Mouse (Mus musculus) CH12.LX (cell line): ENCODE measurements at regions not wholly inside any gene's neighbourhood (a gene's known extent, or its start where the extent isn't known, plus 50 kb on each side); places are given as distances from the start of the nearest gene placed in this dataset.

Experiments used
- CHD1 ChIP-seq: IDR thresholded peaks from 2 replicates; pipeline ENCODE4 v1.6.1; 2012; ENCODE audit warnings: low read depth, low read length, improper control_type of control experiment, inconsistent platforms
- CTCF ChIP-seq, 2 experiments: IDR thresholded peaks in 1 of 2; conservative IDR thresholded peaks in 1 of 2; 2 replicates each; pipeline ENCODE4 v1.5.1; 2011 to 2012; ENCODE audit warnings: low read depth in 2 of 2, low read length in 2 of 2, improper control_type of control experiment in 1 of 2, inconsistent platforms in 1 of 2, mild to moderate bottlenecking in 1 of 2, moderate library complexity in 1 of 2
- E2F4 ChIP-seq: IDR thresholded peaks from 2 replicates; pipeline ENCODE4 v1.6.1; 2011; ENCODE audit warnings: low read depth, low read length, improper control_type of control experiment; ENCODE audit not compliant: insufficient replicate concordance
- EP300 ChIP-seq: IDR thresholded peaks from 2 replicates; pipeline ENCODE4 v1.6.1; 2011; ENCODE audit warnings: low read length, improper control_type of control experiment
- ETS1 ChIP-seq: conservative IDR thresholded peaks from 2 replicates; pipeline ENCODE4 v1.6.1; 2012; ENCODE audit warnings: low read depth, mild to moderate bottlenecking, inconsistent platforms, low read length, improper control_type of control experiment, moderate library complexity
- JUND ChIP-seq: conservative IDR thresholded peaks from 2 replicates; pipeline ENCODE4 v1.6.1; 2011; ENCODE audit warnings: low read depth, low read length, improper control_type of control experiment
- MAZ ChIP-seq: IDR thresholded peaks from 2 replicates; pipeline ENCODE4 v1.6.1; 2012; ENCODE audit warnings: low read depth, mild to moderate bottlenecking, inconsistent platforms, low read length, improper control_type of control experiment, moderate library complexity
- MXI1 ChIP-seq: IDR thresholded peaks from 2 replicates; pipeline ENCODE4 v1.6.1; 2011; ENCODE audit warnings: mild to moderate bottlenecking, low read depth, low read length, improper control_type of control experiment
- NRF1 ChIP-seq: IDR thresholded peaks from 2 replicates; pipeline ENCODE4 v1.6.1; 2014; ENCODE audit warnings: low read depth, mild to moderate bottlenecking, inconsistent platforms, low read length, improper control_type of control experiment, moderate library complexity
- POLR2A ChIP-seq: IDR thresholded peaks from 2 replicates; pipeline ENCODE4 v1.6.1; 2011; ENCODE audit warnings: low read depth, mild to moderate bottlenecking, improper control_type of control experiment, low read length
- TBP ChIP-seq: conservative IDR thresholded peaks from 2 replicates; pipeline ENCODE4 v1.6.1; 2011; ENCODE audit warnings: low read depth, low read length, improper control_type of control experiment
- USF1 ChIP-seq: IDR thresholded peaks from 2 replicates; pipeline ENCODE4 v1.6.1; 2014; ENCODE audit warnings: low read depth, mild to moderate bottlenecking, inconsistent platforms, low read length, improper control_type of control experiment
- ZC3H11A ChIP-seq: IDR thresholded peaks from 2 replicates; pipeline ENCODE4 v1.6.1; 2012; ENCODE audit warnings: low read depth, mild to moderate bottlenecking, inconsistent platforms, low read length, improper control_type of control experiment

- TF ChIP-seq TBP (no peak), E2F4 (no peak), CTCF (conservative IDR thresholded peaks at IDR 0.05 in 1 of 2, IDR thresholded peaks at IDR 0.05 in 1 of 2; ENCODE audit: low read depth in 2 of 2, low read length in 2 of 2) (no peak), POLR2A (no peak), ZC3H11A (no peak), ETS1 (no peak), USF1 (no peak), MAZ (no peak), JUND (no peak), MXI1 (no peak), NRF1 (no peak), CHD1 (no peak), EP300 (no peak)
These were observed 60.2 kb downstream of the Calml3 start for GRCm38 (mm10) chr13:3743692-3744457.
